Mouse (Mus musculus) left cerebral cortex, postnatal 36 days (tissue): ENCODE measurements around the gene Thg1l. TPM values are rescaled to one million over a fixed set of nuclear protein-coding genes. Genes with fewer than 3 reads are reported as not detected.

ENCODE experiments used
- DNase-seq, 2 experiments: peaks; one replicate each; pipeline ENCODE4 v3.0.0; 2021 to 2022; ENCODE audit warnings: low spot score in 2 of 2, mixed read lengths in 1 of 2
- intact Hi-C: fragments of 180-260 bp; cut with DNase I; formaldehyde crosslinking; loops from one replicate; pipeline ENCODE4 v1.15.1; 2025
- total RNA-seq, 2 experiments: library from RNA; stranded (reverse); gene quantifications; 2 replicates each; pipeline ENCODE4 v1.2.3; 2021

The Thg1l gene
- 10 to 100 TPM in 1 of 2 experiments, 1 to 10 TPM in 1; 10.0 to 12.4 TPM for total RNA-seq

- peak; percentile 91 to 93 for DNase-seq
- intact Hi-C loops: loop anchor here (5.0 kb wide), 1 partner anchor 262 kb away; no protein-coding TSS in a partner anchor
Observed at GRCm38 (mm10) chr11:45955127-45955627, at the start of gene Thg1l. Gene Thg1l (minus strand): TSS chr11:45955494.

- no peak for DNase-seq
- intact Hi-C loops: no loop called here
Observed at GRCm38 (mm10) chr11:45992087-45992486, 36.8 kb upstream of the Thg1l start.

- no peak for DNase-seq
- intact Hi-C loops: no loop called here
Observed at GRCm38 (mm10) chr11:45991604-45992003, 36.3 kb upstream of the Thg1l start.

GRCm38 (mm10) chr11:45980893-45981253 lies 25.6 kb upstream of the Thg1l start:
- DNase-seq: no peak
- intact Hi-C loops: no loop called here

DNA sequence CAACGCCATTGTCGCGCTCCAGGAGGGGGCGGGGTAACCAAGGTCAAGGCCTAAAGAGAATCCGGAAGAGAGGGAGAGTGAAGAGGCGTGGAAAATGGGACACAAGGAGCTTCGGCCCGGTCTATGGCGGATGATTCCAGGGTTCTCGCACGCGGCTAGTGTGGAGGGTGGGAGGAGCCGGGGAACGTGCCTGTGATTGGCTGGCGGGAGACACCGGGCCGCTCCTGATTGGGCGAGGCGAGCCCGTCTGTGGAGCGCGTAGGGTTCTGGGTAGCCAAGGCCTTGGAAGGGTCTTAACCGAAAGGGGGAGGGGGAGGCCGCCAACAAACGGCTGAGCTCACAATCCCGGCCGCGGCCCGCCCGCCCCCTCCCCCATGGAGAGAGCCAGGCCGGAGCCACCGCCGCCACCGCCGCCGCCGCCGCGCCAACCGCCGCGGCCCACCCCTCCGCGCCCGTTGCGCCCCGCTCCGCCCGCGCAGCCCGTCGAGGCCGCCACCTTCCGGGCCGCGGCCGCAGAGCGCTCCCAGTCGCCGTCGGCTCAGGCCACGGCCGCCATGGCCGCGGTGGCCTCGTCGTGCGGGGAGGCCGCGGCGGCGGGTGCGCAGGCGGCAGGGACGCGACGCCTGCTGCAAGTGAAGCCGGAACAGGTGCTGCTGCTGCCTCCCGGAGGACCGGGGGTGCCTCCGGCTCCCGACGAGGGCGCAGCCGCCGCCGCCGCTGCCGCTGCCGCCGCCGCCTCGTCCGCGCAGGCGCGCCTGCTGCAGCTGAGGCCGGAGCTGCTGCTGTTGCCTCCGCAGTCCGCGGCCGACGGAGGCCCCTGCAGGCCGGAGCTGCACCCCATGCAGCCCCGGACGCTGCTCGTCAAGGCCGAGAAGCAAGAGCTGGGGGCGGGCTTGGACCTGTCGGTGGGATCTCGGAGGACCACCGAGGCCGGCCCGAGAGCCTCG lies 24.9 kb upstream of the Thg1l start, which contains the start of gene Sox30:
TSS of gene Sox30 (plus strand) at position 365 of the 947 bp plus-strand sequence.
- peak; percentile 30 to 60 for DNase-seq

GRCm38 (mm10) chr11:45976061-45976460 lies 20.8 kb upstream of the Thg1l start:
- no peak for DNase-seq
- intact Hi-C loops: no loop called here

More for the DNA sequence above, 24.9 kb upstream of the Thg1l start, which contains the start of gene Sox30:
- intact Hi-C loops: no loop called here

DNA sequence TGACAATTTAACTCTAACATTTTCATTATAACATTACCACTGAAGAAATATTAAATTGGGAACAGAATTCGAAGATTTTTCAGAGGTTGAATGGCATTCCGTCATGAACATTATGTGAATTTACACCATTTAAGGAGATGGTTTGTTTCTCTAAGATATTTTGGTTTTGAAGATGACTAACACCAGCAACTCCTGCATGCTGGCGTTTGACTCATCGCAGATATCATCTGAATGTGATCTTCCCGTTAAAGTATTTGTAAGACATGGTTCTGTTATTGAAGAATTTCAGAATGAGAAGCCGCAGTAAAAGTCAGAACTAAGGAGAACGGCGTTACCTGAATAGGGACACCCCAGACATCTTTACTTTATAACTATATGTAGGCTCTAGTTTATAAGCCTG lies 19.2 kb upstream of the Thg1l start:
- no peak for DNase-seq
- intact Hi-C loops: no loop called here

DNA sequence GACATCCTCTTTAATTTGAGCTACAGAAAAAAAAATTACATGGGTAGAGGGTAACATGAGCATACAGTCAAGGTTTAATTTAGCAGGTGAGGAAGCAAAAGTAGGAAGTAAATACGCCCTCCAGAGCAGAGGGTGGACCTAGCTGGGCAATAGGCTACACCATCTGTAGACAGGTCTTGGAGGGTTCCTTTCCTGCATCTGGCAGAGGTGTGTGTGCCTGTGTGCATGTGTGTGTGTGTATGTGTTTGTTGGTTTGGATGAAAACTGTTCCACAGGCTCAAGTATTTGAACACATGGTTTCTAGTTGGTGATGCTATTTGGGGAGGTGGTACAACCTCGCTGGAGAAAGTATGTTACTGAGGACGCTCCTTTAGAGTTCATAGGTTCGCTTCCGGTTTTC lies 18.3 kb upstream of the Thg1l start:
- DNase-seq: no peak
- intact Hi-C loops: no loop called here

GRCm38 (mm10) chr11:45968466-45968865 lies 13.2 kb upstream of the Thg1l start:
- DNase-seq: no peak
- intact Hi-C loops: no loop called here

DNA sequence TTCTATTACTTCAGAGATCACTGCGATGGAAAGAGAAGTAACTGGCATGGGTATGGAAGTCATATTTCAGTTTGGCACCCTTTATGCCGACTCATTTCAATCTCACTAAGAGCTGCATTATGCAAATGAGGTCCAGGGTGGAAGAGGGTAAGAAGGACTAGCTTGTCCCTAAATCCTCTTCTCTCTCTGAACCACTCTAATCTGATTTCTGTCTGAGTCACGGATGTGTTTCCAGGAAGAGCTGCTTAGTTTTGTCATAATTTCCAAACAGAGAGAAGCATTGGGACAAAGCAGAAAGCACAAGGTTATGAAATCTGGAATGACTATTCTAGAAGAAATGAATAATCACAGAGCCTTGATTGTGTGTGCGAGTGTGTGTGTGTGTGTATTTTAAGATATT lies 11.6 kb upstream of the Thg1l start:
- intact Hi-C loops: no loop called here

GRCm38 (mm10) chr11:45960003-45960402 lies 4.7 kb upstream of the Thg1l start:
- intact Hi-C loops: no loop called here

More for the DNA sequence above, 11.6 kb upstream of the Thg1l start:
- DNase-seq: no peak

DNA sequence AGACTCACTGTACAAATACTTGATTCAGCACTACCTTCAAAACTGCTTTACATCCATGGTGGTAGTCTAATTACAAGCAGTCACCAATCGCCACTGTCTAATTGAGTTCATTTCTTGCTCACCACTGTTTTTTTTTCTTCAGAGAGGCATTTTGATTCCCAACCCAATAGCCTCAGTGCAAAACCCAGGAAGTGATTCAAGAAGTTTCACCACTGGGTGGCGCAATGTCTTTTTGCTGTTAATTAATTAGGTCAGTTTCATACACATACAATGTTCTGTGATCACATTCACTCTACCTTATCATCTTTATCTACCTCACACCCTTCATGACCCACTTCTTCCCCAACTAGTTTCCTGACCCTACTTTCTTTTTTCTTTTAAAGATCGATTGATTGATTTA lies 4.3 kb upstream of the Thg1l start:
- DNase-seq: no peak

More at GRCm38 (mm10) chr11:45960003-45960402, 4.7 kb upstream of the Thg1l start:
- no peak for DNase-seq

GRCm38 (mm10) chr11:45947491-45947890 lies 7.8 kb downstream of the Thg1l start:
- DNase-seq: peak; percentile 54 to 64
- intact Hi-C loops: loop anchor here (5.0 to 10.0 kb wide), 3 partner anchors 110 to 487 kb away; partner anchors contain the start of genes Adam19 and Med7

More for the DNA sequence above, 4.3 kb upstream of the Thg1l start:
- intact Hi-C loops: loop anchor here (5.0 kb wide), 1 partner anchor 258 kb away; no protein-coding TSS in a partner anchor

DNA sequence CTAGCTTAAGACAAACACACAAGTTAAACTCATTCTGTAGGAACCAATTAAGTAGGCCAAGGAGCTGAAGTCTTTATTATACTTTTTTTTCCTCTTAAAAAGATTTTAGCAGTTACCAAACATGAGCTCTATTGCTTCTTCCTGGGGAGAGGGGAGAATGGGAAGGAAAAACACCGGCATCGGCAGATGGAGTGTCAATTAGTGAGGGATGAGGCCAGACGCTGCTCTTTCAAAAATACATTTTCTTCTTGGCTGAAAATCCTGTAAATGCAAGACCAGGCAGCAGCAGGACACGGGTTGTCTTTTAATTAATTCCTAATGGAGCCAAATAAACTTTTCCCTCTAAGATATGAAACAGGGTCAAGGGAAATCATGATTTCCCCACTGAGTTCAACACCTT lies 8.5 kb downstream of the Thg1l start:
- no peak for DNase-seq
- intact Hi-C loops: loop anchor here (5.0 to 10.0 kb wide), 3 partner anchors 111 to 488 kb away; partner anchors contain the start of genes Adam19 and Med7

- DNase-seq: peak; percentile 97 to 98
- intact Hi-C loops: loop anchor here (5.0 to 10.0 kb wide), 4 partner anchors 113 to 490 kb away; partner anchors contain the start of genes Adam19 and Med7
Observed at GRCm38 (mm10) chr11:45944643-45945156, 10.6 kb downstream of the Thg1l start, which contains the start of gene Lsm11. Gene Lsm11 (minus strand): TSS chr11:45944935.

DNA sequence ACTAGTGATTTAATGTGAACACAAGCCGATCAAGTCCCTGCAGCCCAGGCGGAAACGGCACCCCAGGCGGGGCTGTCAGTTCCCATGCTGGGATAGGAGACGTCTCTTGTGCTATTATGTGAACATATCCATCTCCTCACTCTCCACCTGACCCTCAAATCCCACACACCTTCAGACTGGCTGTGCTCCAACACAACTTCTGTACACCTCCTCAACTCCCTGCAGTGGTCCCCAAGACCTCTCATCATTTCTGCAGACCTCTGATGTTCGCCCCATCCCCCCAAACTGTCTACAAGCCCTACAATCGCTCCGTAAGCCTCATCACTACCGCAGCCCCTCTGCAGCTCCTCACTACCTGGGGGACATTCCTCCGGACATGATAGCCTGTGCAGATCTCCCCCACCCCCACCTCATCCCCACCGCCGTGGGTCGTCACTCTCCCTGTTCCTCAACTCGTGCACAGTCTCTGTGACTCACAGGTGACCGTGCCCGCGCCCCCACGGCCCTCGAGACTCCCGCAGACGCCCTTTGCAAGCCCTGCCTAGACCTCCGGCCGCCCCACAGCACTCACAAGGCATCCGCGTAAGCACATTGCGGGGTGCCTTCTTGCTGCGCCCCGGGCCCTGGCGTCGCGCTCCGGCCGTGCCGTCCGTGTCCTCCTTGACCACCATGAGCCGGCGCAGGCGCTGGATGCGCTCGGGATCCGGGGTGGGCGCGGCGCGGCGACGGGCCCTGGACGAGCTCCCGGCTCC lies 11.2 kb downstream of the Thg1l start:
- peak; percentile 26 for DNase-seq
- intact Hi-C loops: loop anchor here (5.0 to 10.0 kb wide), 2 partner anchors 188 to 491 kb away; partner anchors contain the start of gene Med7

DNA sequence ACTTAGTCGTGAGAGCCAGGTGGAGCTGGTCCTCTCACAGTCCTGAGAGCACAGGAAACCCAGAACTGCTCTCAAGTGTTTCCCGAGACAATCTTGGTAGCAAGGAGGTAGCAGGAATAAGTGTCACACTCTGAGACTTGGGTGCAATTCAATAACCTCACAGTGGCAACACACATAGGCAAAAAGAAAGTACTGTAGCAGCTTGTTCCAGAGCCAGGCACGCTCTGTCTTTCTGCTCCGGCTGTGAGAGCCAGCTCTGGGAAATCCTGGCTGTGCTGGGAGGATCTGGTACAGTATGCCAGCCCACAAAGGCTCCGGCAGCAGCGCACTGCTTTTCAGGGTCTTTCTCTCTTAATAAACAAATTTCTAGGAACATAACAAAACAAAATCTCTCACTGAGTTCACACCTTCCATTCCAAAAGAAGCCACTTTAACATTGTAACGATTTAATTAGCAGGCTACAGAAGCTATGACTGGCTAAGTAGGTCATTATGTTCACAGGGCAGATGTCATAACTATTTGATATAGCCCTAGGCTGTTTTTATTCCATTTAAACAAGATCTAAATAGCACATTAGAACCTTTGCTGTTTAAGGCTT lies 12.1 kb downstream of the Thg1l start:
- intact Hi-C loops: loop anchor here (5.0 to 10.0 kb wide), 2 partner anchors 189 to 492 kb away; partner anchors contain the start of gene Med7

DNA sequence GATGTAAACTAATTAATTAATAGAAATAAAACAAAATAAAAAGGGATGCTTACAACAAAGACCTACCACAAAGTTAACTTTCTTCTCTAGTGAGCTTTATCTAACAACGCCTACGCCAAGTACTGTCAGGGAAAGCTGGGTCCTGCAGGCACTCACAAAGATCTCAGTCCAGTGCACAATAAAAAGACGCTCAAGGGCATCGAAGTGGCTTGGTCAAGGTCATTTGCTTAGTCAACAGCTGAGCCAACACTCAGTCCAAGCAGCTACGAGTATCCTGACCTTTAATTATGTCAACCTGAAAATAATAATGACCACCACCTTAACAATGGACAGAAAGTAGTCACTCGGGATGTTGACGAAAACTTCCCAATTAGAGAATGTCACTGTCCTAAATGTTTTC lies 13.0 kb downstream of the Thg1l start:
- intact Hi-C loops: loop anchor here (5.0 to 10.0 kb wide), 2 partner anchors 190 to 493 kb away; partner anchors contain the start of gene Med7
- DNase-seq: no peak

More for the DNA sequence above, 12.1 kb downstream of the Thg1l start:
- DNase-seq: peak; percentile 64 to 69

GRCm38 (mm10) chr11:45938917-45939316 lies 16.4 kb downstream of the Thg1l start:
- DNase-seq: no peak
- intact Hi-C loops: no loop called here
